Mouse (Mus musculus) stomach, embryonic 16.5 days (tissue): ENCODE measurements at regions not wholly inside any gene's neighbourhood (a gene's known extent, or its start where the extent isn't known, plus 50 kb on each side); places are given as distances from the start of the nearest gene placed in this dataset.

ENCODE experiments used
- ATAC-seq: fragments of 200-750 bp; cut with Nextera tagmentation; 2 replicates; pipeline ENCODE4 v1.8.0; 2017; ENCODE audit warnings: moderate number of reproducible peaks, moderate TSS enrichment; ENCODE audit not compliant: insufficient read depth, low FRiP score
- H3K27ac ChIP-seq: fragments of 300-500 bp; sonication (generic); 2 replicates; pipeline ENCODE4 v1.5.1; 2014; ENCODE audit warnings: low read length
- H3K27me3 ChIP-seq: fragments of 300-500 bp; sonication (generic); 2 replicates; pipeline ENCODE4 v1.6.1; 2014; ENCODE audit warnings: low read length, control low read depth, mixed read lengths; ENCODE audit not compliant: control insufficient read depth, insufficient read depth
- H3K36me3 ChIP-seq: fragments of 300-500 bp; sonication (generic); 2 replicates; pipeline ENCODE4 v1.6.1; 2014; ENCODE audit warnings: low read length; ENCODE audit not compliant: control insufficient read depth, insufficient read depth
- H3K4me1 ChIP-seq: fragments of 300-500 bp; sonication (generic); 2 replicates; pipeline ENCODE4 v1.6.1; 2014; ENCODE audit warnings: low read length, control low read depth, mixed read lengths; ENCODE audit not compliant: control insufficient read depth, insufficient read depth
- H3K4me2 ChIP-seq: fragments of 300-500 bp; sonication (generic); 2 replicates; pipeline ENCODE4 v1.6.1; 2014; ENCODE audit warnings: low read depth, low read length, mixed read lengths
- H3K4me3 ChIP-seq: fragments of 300-500 bp; sonication (generic); replicated peaks from 2 replicates; pipeline ENCODE4 v1.5.1; 2014; ENCODE audit warnings: mild to moderate bottlenecking, low read length
- H3K9ac ChIP-seq: fragments of 300-500 bp; sonication (generic); 2 replicates; pipeline ENCODE4 v1.6.1; 2014; ENCODE audit warnings: low read length
- H3K9me3 ChIP-seq: fragments of 300-500 bp; sonication (generic); replicated peaks from 2 replicates; pipeline ENCODE4 v1.6.1; 2016; ENCODE audit warnings: low read length, control low read depth; ENCODE audit not compliant: control insufficient read depth
- WGBS: fragments of 180-500 bp; shearing (Covaris S2); extraction: QIAGEN DNeasy Blood & Tissue Kit; methylation state at CpG from one replicate; pipeline ENCODE4 v1.1.7; 2014; 5-methylcytosine and 5-hydroxymethylcytosine counted together

DNA sequence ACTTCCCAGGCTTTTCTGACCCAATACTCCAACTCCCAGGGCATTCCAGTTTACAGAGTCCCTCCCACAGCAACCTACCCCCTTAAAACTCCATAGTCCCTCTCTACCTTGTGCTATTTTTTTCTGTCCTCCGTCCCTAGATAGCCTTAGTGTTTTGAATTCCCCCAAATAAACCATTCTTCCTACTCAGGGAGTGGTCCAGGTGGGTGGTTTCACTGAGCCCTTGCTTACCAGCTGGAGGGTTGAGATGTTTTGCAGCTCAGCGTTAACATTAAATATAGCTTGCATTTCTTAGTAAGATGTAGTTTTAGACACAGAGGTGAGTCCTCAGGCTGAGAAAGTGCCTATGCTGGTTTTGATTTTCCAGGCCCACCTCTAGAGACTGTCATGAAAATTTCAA is 313.0 kb downstream of the Bmper start:
- no peak overlapping the region for H3K27ac ChIP-seq
- no peak for ATAC-seq

DNA sequence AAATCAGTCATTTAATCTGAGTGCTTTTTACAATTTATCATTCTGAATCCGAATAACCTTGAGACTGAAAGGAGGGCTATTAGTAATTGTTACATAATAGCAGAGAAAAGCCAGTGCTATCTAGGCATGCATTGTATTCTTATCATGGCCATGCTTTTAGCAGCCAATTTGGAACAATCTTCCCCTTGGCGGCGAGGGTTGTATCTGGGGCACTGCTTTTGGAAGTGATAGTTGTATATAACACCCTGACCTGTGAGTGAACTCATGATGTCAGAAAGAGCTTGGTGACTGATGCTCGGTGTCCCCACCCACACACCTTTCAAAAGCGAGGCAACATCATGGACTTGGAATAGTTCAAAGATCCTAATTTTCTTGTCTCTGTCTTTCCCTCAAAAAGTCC is 315.2 kb downstream of the Bmper start:
- H3K4me2 ChIP-seq: no peak overlapping the region
- ATAC-seq: no peak
- H3K9ac ChIP-seq: no peak overlapping the region
- no peak overlapping the region for H3K27ac ChIP-seq
- H3K4me1 ChIP-seq: no peaks in the 10 kb centered on the region
- WGBS: 22% methylated on average over 5 of the region's 5 CpGs
- H3K27me3 ChIP-seq: no peaks in the 10 kb centered on the region
- no peak overlapping the region for H3K4me3 ChIP-seq
- no peaks in the 10 kb centered on the region for H3K9me3 ChIP-seq
- H3K36me3 ChIP-seq: no peaks in the 10 kb centered on the region

More for the DNA sequence above, 313.0 kb downstream of the Bmper start:
- Histone ChIP-seq H3K27me3 (no peaks in the 10 kb centered on the region), H3K9me3 (no peaks in the 10 kb centered on the region), H3K4me1 (no peaks in the 10 kb centered on the region), H3K9ac (no peak overlapping the region), H3K4me3 (no peak overlapping the region), H3K4me2 (no peak overlapping the region), H3K36me3 (no peaks in the 10 kb centered on the region)
- 58% methylated on average over 2 of the region's 2 CpGs for WGBS

DNA sequence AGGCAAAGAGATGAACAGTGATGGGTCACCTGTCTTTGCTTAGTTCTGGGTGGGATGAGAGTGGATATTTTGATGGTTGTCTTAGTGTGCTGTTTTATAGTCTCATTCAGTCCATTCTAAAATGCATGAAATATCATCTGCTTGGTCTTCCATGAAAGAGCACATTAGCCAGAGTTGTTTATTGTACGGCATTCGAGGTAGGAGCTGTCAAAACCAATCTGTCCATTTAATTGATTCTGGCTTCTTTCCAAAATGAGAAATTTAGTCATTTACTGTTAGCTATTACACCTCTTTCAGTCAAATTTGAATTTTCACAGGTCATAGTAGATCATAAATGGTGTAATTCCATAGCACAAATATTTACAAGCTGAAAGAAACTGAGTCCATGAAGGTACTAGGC is 328.8 kb downstream of the Bmper start:
- Histone ChIP-seq H3K4me1 (no peaks in the 10 kb centered on the region), H3K9me3 (no peaks in the 10 kb centered on the region), H3K4me2 (no peak overlapping the region), H3K9ac (no peak overlapping the region), H3K27me3 (no peaks in the 10 kb centered on the region), H3K4me3 (no peak overlapping the region), H3K27ac (no peak overlapping the region), H3K36me3 (no peaks in the 10 kb centered on the region)
- 59% methylated on average over 2 of the region's 2 CpGs for WGBS
- ATAC-seq: no peak

DNA sequence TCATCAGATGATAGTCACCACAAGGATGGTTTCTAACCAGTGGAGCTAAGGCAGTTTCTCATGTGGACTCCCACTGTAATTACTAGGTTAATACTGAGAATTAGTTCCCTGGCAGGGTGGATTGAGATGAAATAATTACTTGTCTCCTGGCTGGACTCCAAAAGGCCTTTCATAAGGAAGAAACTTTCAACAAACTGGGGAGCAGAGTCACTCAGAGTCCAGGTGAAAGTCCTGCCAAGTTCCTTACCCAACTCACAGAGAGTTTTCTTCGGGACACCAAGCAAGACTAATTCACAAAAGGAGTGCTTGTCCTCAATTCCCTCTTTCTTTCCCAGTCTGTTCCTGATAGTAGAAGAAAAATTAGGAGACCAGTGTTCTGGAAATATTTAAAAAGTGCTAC is 330.9 kb downstream of the Bmper start:
- no peaks in the 10 kb centered on the region for H3K9me3 ChIP-seq
- ATAC-seq: no peak
- no peak overlapping the region for H3K4me3 ChIP-seq
- no peaks in the 10 kb centered on the region for H3K36me3 ChIP-seq
- H3K4me1 ChIP-seq: no peaks in the 10 kb centered on the region
- H3K27me3 ChIP-seq: no peaks in the 10 kb centered on the region
- WGBS: 58% methylated on average over 1 of the region's 1 CpGs
- H3K27ac ChIP-seq: no peak overlapping the region
- H3K4me2 ChIP-seq: no peak overlapping the region
- H3K9ac ChIP-seq: no peak overlapping the region

DNA sequence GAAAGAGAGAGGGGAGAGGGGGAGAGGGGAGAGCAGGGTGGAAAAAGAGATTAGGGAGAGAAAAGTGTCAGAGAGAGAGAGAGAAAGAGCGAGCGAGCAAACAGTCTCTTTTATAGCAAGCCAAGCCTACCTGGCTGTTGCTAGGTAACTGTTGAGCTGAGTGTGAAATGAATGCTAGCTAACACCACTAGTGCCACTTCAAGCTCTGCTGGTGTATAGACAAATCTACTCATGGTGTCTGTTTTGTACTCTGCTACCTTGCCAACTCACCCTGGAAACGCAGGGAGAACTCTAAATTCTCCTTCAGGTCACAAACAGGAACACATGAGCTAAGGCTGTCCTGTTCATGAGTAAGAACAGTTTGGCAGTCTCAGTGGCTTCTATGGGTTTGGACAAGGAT is 334.7 kb downstream of the Bmper start:
- H3K4me2 ChIP-seq: no peak overlapping the region

DNA sequence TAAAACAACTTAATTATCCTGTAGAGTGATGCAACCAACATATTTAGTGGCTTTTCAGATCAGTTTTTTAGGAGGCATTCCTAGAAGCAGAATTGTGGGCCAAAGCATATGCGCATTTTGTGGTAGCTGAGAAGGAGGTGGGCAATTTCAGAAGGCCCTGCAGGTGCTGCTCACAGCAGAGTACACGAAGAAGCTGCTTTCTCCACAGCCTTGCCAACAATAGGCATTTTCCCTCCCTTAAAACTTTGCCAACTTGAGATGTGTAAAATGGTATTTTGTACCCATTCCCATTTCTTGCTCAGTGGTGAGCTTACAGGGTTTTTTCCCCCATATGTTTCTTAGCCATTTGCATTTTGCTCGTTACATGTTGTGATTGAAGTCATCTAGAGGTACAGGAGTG is 339.0 kb downstream of the Bmper start:
- no peaks in the 10 kb centered on the region for H3K27me3 ChIP-seq
- H3K9me3 ChIP-seq: no peaks in the 10 kb centered on the region
- no peaks in the 10 kb centered on the region for H3K4me1 ChIP-seq
- WGBS: 76% methylated on average over 3 of the region's 3 CpGs
- H3K36me3 ChIP-seq: no peaks in the 10 kb centered on the region
- no peak for ATAC-seq
- no peak overlapping the region for H3K27ac ChIP-seq
- no peak overlapping the region for H3K4me2 ChIP-seq
- no peak overlapping the region for H3K9ac ChIP-seq
- no peak overlapping the region for H3K4me3 ChIP-seq

More for the DNA sequence above, 334.7 kb downstream of the Bmper start:
- Histone ChIP-seq H3K9ac (no peak overlapping the region), H3K4me3 (no peak overlapping the region), H3K27me3 (no peaks in the 10 kb centered on the region), H3K4me1 (no peaks in the 10 kb centered on the region), H3K27ac (no peak overlapping the region), H3K9me3 (no peaks in the 10 kb centered on the region), H3K36me3 (no peaks in the 10 kb centered on the region)
- no peak for ATAC-seq
- WGBS: 69% methylated on average over 3 of the region's 3 CpGs

DNA sequence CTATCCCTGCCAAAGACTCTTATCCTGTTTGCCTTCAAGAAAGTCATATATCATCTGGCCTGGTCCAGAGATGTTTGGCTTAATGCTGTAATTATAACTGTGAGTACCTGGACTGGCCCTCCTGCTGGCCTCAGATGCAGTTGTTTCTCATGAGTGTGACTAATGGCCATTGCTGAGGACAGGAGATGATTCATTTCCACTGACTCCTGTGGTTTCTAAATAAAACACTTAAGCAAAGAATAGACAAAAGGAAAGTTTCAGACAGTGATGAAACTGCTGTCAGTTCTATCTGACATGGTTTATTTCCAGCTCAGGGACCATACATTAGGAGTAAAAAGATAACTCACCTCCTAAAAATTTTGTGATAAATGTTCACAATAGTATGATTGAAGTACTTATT is 344.2 kb downstream of the Bmper start:
- no peak overlapping the region for H3K27ac ChIP-seq
- H3K9ac ChIP-seq: no peak overlapping the region
- no peaks in the 10 kb centered on the region for H3K4me1 ChIP-seq
- no peaks in the 10 kb centered on the region for H3K9me3 ChIP-seq
- H3K4me3 ChIP-seq: no peak overlapping the region
- ATAC-seq: no peak
- no peaks in the 10 kb centered on the region for H3K36me3 ChIP-seq
- H3K4me2 ChIP-seq: no peak overlapping the region
- H3K27me3 ChIP-seq: no peaks in the 10 kb centered on the region

DNA sequence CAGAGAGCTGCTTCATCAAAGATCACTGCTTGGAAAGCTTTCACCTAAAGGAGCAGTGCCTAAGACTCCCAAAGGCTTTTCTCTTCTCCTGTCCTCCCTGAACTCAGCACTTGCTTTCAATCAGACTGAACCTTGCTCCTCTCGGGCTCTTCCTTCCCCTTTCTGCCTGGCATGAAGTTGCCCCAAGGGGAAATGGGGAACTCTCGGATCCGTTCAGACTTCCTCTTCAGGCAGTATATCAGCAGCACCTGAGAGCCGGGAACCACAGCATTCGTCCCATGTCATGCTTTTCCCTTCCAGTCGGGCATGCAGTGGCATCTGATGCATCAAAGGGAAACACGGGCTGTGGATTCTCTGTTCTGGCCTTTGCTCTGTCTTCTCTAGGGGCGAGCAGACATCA is 347.3 kb downstream of the Bmper start:
- Histone ChIP-seq H3K4me2 (no peak overlapping the region), H3K4me1 (no peaks in the 10 kb centered on the region), H3K4me3 (no peak overlapping the region), H3K27ac (no peak overlapping the region), H3K27me3 (no peaks in the 10 kb centered on the region), H3K9ac (no peak overlapping the region), H3K9me3 (no peaks in the 10 kb centered on the region), H3K36me3 (no peaks in the 10 kb centered on the region)
- ATAC-seq: no peak
- WGBS: 49% methylated on average over 8 of the region's 8 CpGs

DNA sequence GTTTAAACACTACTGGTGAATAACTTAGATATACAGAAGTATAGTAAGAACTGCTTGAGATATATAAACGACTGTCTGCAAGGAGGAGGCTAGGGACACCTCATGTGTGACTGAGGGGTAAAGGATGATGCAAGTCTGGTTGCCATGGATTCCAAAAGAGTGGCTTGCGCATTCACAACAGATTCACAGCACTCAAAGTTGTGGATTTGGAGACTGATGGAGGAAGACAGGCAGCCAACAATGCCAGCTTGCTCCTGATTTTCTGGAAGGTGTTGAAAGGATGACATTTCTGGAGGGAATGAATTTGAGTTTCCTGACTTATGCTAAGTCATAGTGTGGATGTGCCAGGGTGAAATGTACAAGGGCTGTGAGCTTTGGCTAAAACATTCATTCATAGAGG is 353.4 kb downstream of the Bmper start:
- ATAC-seq: no peak
- H3K27me3 ChIP-seq: no peaks in the 10 kb centered on the region
- no peak overlapping the region for H3K4me2 ChIP-seq
- H3K9me3 ChIP-seq: no peaks in the 10 kb centered on the region
- no peaks in the 10 kb centered on the region for H3K36me3 ChIP-seq
- peaks cover 6% of the 10 kb centered on the region for H3K4me1 ChIP-seq
- H3K9ac ChIP-seq: no peak overlapping the region
- no peak overlapping the region for H3K4me3 ChIP-seq
- no peak overlapping the region for H3K27ac ChIP-seq
- WGBS: 82% methylated on average over 2 of the region's 2 CpGs

DNA sequence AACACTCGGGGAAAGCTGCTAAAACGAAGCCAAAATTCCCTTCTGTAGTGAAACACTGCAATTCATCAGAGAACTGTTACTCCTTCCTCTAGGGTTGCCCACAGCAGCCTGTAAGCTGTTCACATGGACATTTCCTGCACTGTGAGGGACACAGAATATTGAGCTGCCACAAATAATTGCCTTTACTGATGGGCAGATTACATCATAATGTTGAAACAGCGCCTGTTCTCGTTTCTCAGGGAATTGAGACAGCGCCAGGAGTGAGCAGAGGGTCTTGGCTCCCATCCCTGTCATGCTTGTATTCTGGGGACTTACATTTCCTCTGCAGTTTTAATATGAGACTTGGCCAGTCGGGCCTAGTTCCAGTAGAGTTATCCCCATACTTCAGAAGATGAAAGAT is 357.3 kb downstream of the Bmper start:
- H3K4me3 ChIP-seq: no peak overlapping the region
- no peak overlapping the region for H3K9ac ChIP-seq
- H3K27me3 ChIP-seq: no peaks in the 10 kb centered on the region
- ATAC-seq: 0 out of 2 replicates have a peak, but pooled peaks have one; percentile 17
- H3K36me3 ChIP-seq: no peaks in the 10 kb centered on the region
- H3K9me3 ChIP-seq: no peaks in the 10 kb centered on the region
- no peak overlapping the region for H3K4me2 ChIP-seq
- peaks cover 6% of the 10 kb centered on the region for H3K4me1 ChIP-seq
- no peak overlapping the region; the same call in 1 of the 2 replicates for H3K27ac ChIP-seq
- 36% methylated on average over 6 of the region's 6 CpGs for WGBS
